Mouse (Mus musculus) liver, embryonic 14 days (tissue): ENCODE measurements around the gene Olfr1246. TPM values are rescaled to one million over a fixed set of nuclear protein-coding genes. Genes with fewer than 3 reads are reported as not detected.

Experiments used
- polyA plus RNA-seq: library from polyadenylated mRNA; depleted of rRNA; stranded (reverse); fragments of >200 nt; gene quantifications from 2 replicates; pipeline ENCODE4 v1.2.3, GENCODE M21; 2012; rRNA removed

Olfr1246 gene
- not detected in 2 replicates for polyA plus RNA-seq

GRCm38 (mm10) chr2:89593057-89593456 is at the start of gene Olfr1246:
Gene Olfr1246, minus strand, starts transcription at chr2:89593157.

GRCm38 (mm10) chr2:89634883-89635282 is 41.9 kb upstream of the Olfr1246 start, which contains the start of gene Olfr1249:
Gene Olfr1249, minus strand, starts transcription at chr2:89634983.

GRCm38 (mm10) chr2:89618145-89618544 is 25.2 kb upstream of the Olfr1246 start, which contains the start of gene Olfr1248:
Gene Olfr1248, minus strand, starts transcription at chr2:89618245.

GRCm38 (mm10) chr2:89614030-89614429 is 21.1 kb upstream of the Olfr1246 start, which contains the start of gene Olfr1247:
Gene Olfr1247, minus strand, starts transcription at chr2:89614130.

GRCm38 (mm10) chr2:89578347-89578746 is 14.6 kb downstream of the Olfr1246 start, which contains the start of gene Olfr1245:
Gene Olfr1245, minus strand, starts transcription at chr2:89578447.

Other genes starting within 250 kb of the Olfr1246 start
- gene Olfr1234, start 228.3 kb downstream of the Olfr1246 start, polyA plus RNA-seq = not detected in 2 replicates
- not detected in 2 replicates for gene Olfr1238, start 183.5 kb downstream of the Olfr1246 start, polyA plus RNA-seq
- not detected in 2 replicates for gene Olfr1239, start 172.8 kb downstream of the Olfr1246 start, polyA plus RNA-seq
- gene Olfr1240, start 150.2 kb downstream of the Olfr1246 start, polyA plus RNA-seq = not detected in 2 replicates
- gene Olfr1241, start 106.0 kb downstream of the Olfr1246 start, polyA plus RNA-seq = not detected in 2 replicates
- gene Olfr1242, start 94.8 kb downstream of the Olfr1246 start, polyA plus RNA-seq = not detected in 2 replicates
- not detected in 2 replicates for gene Olfr1243, start 61.7 kb downstream of the Olfr1246 start, polyA plus RNA-seq
- not detected in 2 replicates for gene Olfr1245, start 14.7 kb downstream of the Olfr1246 start, polyA plus RNA-seq
- not detected in 2 replicates for gene Olfr1247, start 21.0 kb upstream of the Olfr1246 start, polyA plus RNA-seq
- not detected in 2 replicates for gene Olfr1248, start 25.1 kb upstream of the Olfr1246 start, polyA plus RNA-seq
- gene Olfr1249, start 41.8 kb upstream of the Olfr1246 start, polyA plus RNA-seq = not detected in 2 replicates
- not detected in 2 replicates for gene Olfr1250, start 68.3 kb upstream of the Olfr1246 start, polyA plus RNA-seq
- not detected in 2 replicates for gene Olfr1251, start 78.8 kb upstream of the Olfr1246 start, polyA plus RNA-seq
- gene Olfr1252, start 131.9 kb upstream of the Olfr1246 start, polyA plus RNA-seq = not detected in 2 replicates
- not detected in 2 replicates for gene Olfr1253, start 163.9 kb upstream of the Olfr1246 start, polyA plus RNA-seq
- not detected in 2 replicates for gene Olfr1254, start 200.5 kb upstream of the Olfr1246 start, polyA plus RNA-seq
- gene Olfr1255, start 218.9 kb upstream of the Olfr1246 start, polyA plus RNA-seq = not detected in 2 replicates
- not detected in 2 replicates for gene Olfr1256, start 248.4 kb upstream of the Olfr1246 start, polyA plus RNA-seq